Mouse (Mus musculus) liver, embryonic 11.5 days (tissue): ENCODE results near the gene Vps18. TPM values are rescaled to one million over a fixed set of nuclear protein-coding genes. Genes with fewer than 3 reads are reported as not detected.
A peak's percentile ranks its signal among the peaks of the same experiment; 100 is the strongest.

Experiments
- ATAC-seq: fragments of 200-750 bp; cut with Nextera tagmentation; replicated peaks from 2 replicates; pipeline ENCODE4 v1.8.0; 2017; ENCODE audit warnings: moderate number of reproducible peaks, mild to moderate bottlenecking, moderate TSS enrichment, moderate library complexity; ENCODE audit not compliant: low FRiP score
- DNase-seq: peaks from one replicate; pipeline ENCODE4 v3.0.0-alpha.2; 2017; ENCODE audit warnings: low spot score
- H3K27ac ChIP-seq: fragments of 300-500 bp; sonication (generic); 2 replicates; pipeline ENCODE4 v1.5.1; 2014; ENCODE audit warnings: mild to moderate bottlenecking, low read depth, low read length, control low read depth
- H3K27me3 ChIP-seq: fragments of 300-500 bp; sonication (generic); replicated peaks from 2 replicates; pipeline ENCODE4 v1.6.1; 2014; ENCODE audit warnings: low read length, mixed read lengths; ENCODE audit not compliant: control insufficient read depth, insufficient read depth
- H3K36me3 ChIP-seq: fragments of 300-500 bp; sonication (generic); 2 replicates; pipeline ENCODE4 v1.6.1; 2014; ENCODE audit warnings: mild to moderate bottlenecking, low read length, moderate library complexity, mixed read lengths; ENCODE audit not compliant: control insufficient read depth, insufficient read depth
- H3K4me1 ChIP-seq: fragments of 300-500 bp; sonication (generic); replicated peaks from 2 replicates; pipeline ENCODE4 v1.6.1; 2014; ENCODE audit warnings: low read length, mixed read lengths; ENCODE audit not compliant: control insufficient read depth, insufficient read depth
- H3K4me2 ChIP-seq: fragments of 300-500 bp; sonication (generic); 2 replicates; pipeline ENCODE4 v1.6.1; 2014; ENCODE audit warnings: mild to moderate bottlenecking, control low read depth, moderate library complexity
- H3K4me3 ChIP-seq: fragments of 300-500 bp; sonication (generic); 2 replicates; pipeline ENCODE4 v1.5.1; 2014; ENCODE audit warnings: low read depth, low read length, control low read depth
- H3K9ac ChIP-seq: fragments of 300-500 bp; sonication (generic); 2 replicates; pipeline ENCODE4 v1.6.1; 2014; ENCODE audit warnings: low read depth, low read length, control low read depth
- H3K9me3 ChIP-seq: fragments of 300-500 bp; sonication (generic); 2 replicates; pipeline ENCODE4 v1.6.1; 2016; ENCODE audit warnings: low read length, inconsistent platforms, mixed read lengths; ENCODE audit not compliant: control insufficient read depth
- WGBS: fragments of 180-500 bp; shearing (Covaris S2); extraction: QIAGEN DNeasy Blood & Tissue Kit; methylation state at CpG from one replicate; pipeline ENCODE4 v1.1.7; 2014; 5-methylcytosine and 5-hydroxymethylcytosine counted together
- polyA plus RNA-seq: library from polyadenylated mRNA; unstranded; fragments of >200 nt; fragmentation: Nextera tagmentation; extraction: Ambion mirVana; gene quantifications from 2 replicates; pipeline ENCODE4 v1.2.1, GENCODE M21; 2014

Gene Vps18
- polyA plus RNA-seq, 1 experiment from 2014 or later: 14.0 TPM

- Histone ChIP-seq H3K4me3 (no peak overlapping the region), H3K27ac (no peak overlapping the region), H3K36me3 (peaks cover 28% of the 10 kb centered on the region), H3K4me1 (no peaks in the 10 kb centered on the region; the same call in 1 of the 2 replicates), H3K4me2 (no peak overlapping the region), H3K9me3 (no peaks in the 10 kb centered on the region), H3K9ac (no peak overlapping the region), H3K27me3 (no peaks in the 10 kb centered on the region)
- ATAC-seq (no peak), DNase-seq (no peak)
- WGBS: 93% methylated on average over 34 of the region's 34 CpGs
Measured at GRCm38 (mm10) chr2:119293776-119294390, 5.3 kb downstream of the Vps18 start.

GRCm38 (mm10) chr2:119294411-119294810, 5.9 kb downstream of the Vps18 start:
- Histone ChIP-seq H3K27ac (no peak overlapping the region), H3K36me3 (peaks cover 28% of the 10 kb centered on the region), H3K4me3 (no peak overlapping the region), H3K27me3 (no peaks in the 10 kb centered on the region), H3K9me3 (no peaks in the 10 kb centered on the region), H3K4me2 (no peak overlapping the region), H3K4me1 (peaks cover 5% of the 10 kb centered on the region), H3K9ac (no peak overlapping the region)
- WGBS: 95% methylated on average over 18 of the region's 18 CpGs
- no peak for ATAC-seq
- no peak for DNase-seq

- H3K36me3 ChIP-seq: peaks cover 30% of the 10 kb centered on the region
- no peak overlapping the region for H3K27ac ChIP-seq
- ATAC-seq (no peak), DNase-seq (peak; percentile 25)
- no peaks in the 10 kb centered on the region for H3K27me3 ChIP-seq
- H3K4me1 ChIP-seq: peaks cover 25% of the 10 kb centered on the region
- WGBS: 87% methylated on average over 12 of the region's 12 CpGs
- H3K9ac ChIP-seq: no peak overlapping the region
- no peak overlapping the region for H3K4me3 ChIP-seq
- no peaks in the 10 kb centered on the region for H3K9me3 ChIP-seq
- no peak overlapping the region for H3K4me2 ChIP-seq
Measured at GRCm38 (mm10) chr2:119296756-119297155, 8.2 kb downstream of the Vps18 start.

- Histone ChIP-seq H3K4me1 (peaks cover 30% of the 10 kb centered on the region), H3K36me3 (peaks cover 30% of the 10 kb centered on the region), H3K27ac (no peak overlapping the region), H3K9ac (no peak overlapping the region), H3K4me3 (no peak overlapping the region), H3K27me3 (no peaks in the 10 kb centered on the region), H3K9me3 (no peaks in the 10 kb centered on the region), H3K4me2 (no peak overlapping the region)
- 91% methylated on average over 19 of the region's 19 CpGs for WGBS
- DNase-seq (no peak), ATAC-seq (no peak)
Measured at GRCm38 (mm10) chr2:119297506-119297905, 9.0 kb downstream of the Vps18 start.

- Histone ChIP-seq H3K4me2 (no peak overlapping the region), H3K27me3 (no peaks in the 10 kb centered on the region), H3K9ac (no peak overlapping the region), H3K4me1 (peaks cover 34% of the 10 kb centered on the region), H3K36me3 (peaks cover 26% of the 10 kb centered on the region), H3K9me3 (no peaks in the 10 kb centered on the region), H3K4me3 (no peak overlapping the region), H3K27ac (no peak overlapping the region)
- no peak for ATAC-seq
- DNase-seq: peak; percentile 66
- WGBS: 39% methylated on average over 5 of the region's 5 CpGs
Measured at GRCm38 (mm10) chr2:119298330-119298729, 9.8 kb downstream of the Vps18 start.

GRCm38 (mm10) chr2:119298839-119299238, 10.3 kb downstream of the Vps18 start:
- peaks cover 37% of the 10 kb centered on the region for H3K4me1 ChIP-seq
- H3K36me3 ChIP-seq: peaks cover 21% of the 10 kb centered on the region
- 80% methylated on average over 2 of the region's 2 CpGs for WGBS

GRCm38 (mm10) chr2:119299981-119300818, 11.7 kb downstream of the Vps18 start:
- Histone ChIP-seq H3K9me3 (no peaks in the 10 kb centered on the region), H3K27ac (peak overlapping the region; percentile 55; the same call in 1 of the 2 replicates), H3K36me3 (peaks cover 11% of the 10 kb centered on the region), H3K4me2 (peak overlapping the region; percentile 82), H3K4me1 (peaks cover 50% of the 10 kb centered on the region), H3K27me3 (no peaks in the 10 kb centered on the region), H3K9ac (peak overlapping the region; percentile 64), H3K4me3 (peak overlapping the region; percentile 33)
- ATAC-seq (peak; percentile 89), DNase-seq (peak; percentile 87)
- WGBS: 2% methylated on average over 15 of the region's 15 CpGs

More at GRCm38 (mm10) chr2:119298839-119299238, 10.3 kb downstream of the Vps18 start:
- no peak overlapping the region for H3K9ac ChIP-seq
- H3K27ac ChIP-seq: no peak overlapping the region
- DNase-seq (no peak), ATAC-seq (no peak)
- no peak overlapping the region for H3K4me3 ChIP-seq
- no peak overlapping the region for H3K4me2 ChIP-seq
- H3K9me3 ChIP-seq: no peaks in the 10 kb centered on the region
- no peaks in the 10 kb centered on the region for H3K27me3 ChIP-seq

GRCm38 (mm10) chr2:119300819-119301493, 12.4 kb downstream of the Vps18 start:
- Histone ChIP-seq H3K4me1 (peaks cover 55% of the 10 kb centered on the region), H3K27ac (peak overlapping the region; percentile 55; the same call in 1 of the 2 replicates), H3K4me3 (peak overlapping the region; percentile 33), H3K4me2 (peak overlapping the region; percentile 82), H3K27me3 (no peaks in the 10 kb centered on the region), H3K9me3 (no peaks in the 10 kb centered on the region), H3K36me3 (peaks cover 11% of the 10 kb centered on the region), H3K9ac (peak overlapping the region; percentile 64)
- ATAC-seq: 0 out of 2 replicates have a peak, but pooled peaks have one; percentile 8
- DNase-seq: no peak
- WGBS: 35% methylated on average over 7 of the region's 7 CpGs
